Mouse (Mus musculus): ENCODE data around the gene Zan. TPM values are rescaled to one million over a fixed set of nuclear protein-coding genes. Genes with fewer than 3 reads are reported as not detected.
A peak's percentile ranks its signal among the peaks of the same experiment; 100 is the strongest.

The Zan gene
- polyA plus RNA-seq, 1 experiment from 2014 or later, result 0.04 TPM

DNA sequence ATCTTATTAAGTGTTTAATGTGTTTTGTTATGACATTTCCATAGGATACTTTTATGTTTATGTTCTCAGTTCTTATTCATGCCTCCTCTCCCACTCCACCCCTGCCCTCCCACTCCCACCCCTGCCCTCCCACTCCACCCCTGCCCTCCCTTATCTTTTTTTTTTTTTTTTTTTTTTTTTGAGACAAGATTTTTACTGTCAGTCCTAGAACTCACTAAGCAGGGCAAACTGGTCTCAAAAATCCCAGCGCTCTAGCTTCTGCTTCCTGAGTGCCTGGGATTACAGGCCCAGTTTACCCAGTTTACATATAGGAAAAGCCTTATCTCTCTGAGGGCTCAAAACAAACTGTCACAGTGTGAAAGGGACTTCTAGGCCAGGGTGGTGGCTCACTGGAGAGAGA lies 130.5 kb downstream of the Zan start:
- Histone ChIP-seq H3K27me3 (replicated peaks) (no peaks in the 10 kb centered on the region; the same call in 1 of the 2 replicates), H3K4me2 (replicated peaks) (no peak overlapping the region), H3K36me3 (no peaks in the 10 kb centered on the region), H3K4me1 (peaks cover 40% of the 10 kb centered on the region), H3K4me3 (no peak overlapping the region), H3K27ac (no peak overlapping the region), H3K9ac (no peak overlapping the region), H3K9me3 (0 out of 2 replicates have a peak, but pooled peaks cover 3% of the 10 kb centered on the region)
- no peak for ATAC-seq (ENCODE audit: low FRiP score, low read depth)
- WGBS, result 100% methylated on average over 1 of the region's 1 CpGs

DNA sequence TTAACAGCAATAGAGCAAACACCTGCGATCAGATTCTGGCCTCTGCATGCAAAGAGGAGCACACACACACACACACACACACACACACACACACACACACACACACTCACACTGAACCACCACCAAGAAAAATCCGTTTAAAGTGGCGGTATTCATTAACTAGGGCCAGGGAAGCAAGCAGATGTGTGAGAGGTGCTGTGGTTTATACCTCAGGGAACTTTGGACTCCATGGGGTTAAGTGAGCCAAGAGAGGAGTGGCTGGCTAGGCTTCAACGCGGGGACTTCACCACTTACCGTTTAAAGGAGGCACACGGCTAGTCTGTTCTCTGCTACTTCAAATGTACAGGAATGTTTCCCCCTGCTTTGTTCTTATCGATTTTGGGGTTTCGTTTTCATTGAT lies 131.0 kb downstream of the Zan start:
- no peak for ATAC-seq (ENCODE audit: low FRiP score, low read depth)
- 22% methylated on average over 9 of the region's 9 CpGs for WGBS
- no peak overlapping the region for H3K27ac ChIP-seq
- 0 out of 2 replicates have a peak, but pooled peaks cover 3% of the 10 kb centered on the region for H3K9me3 ChIP-seq
- H3K4me1 ChIP-seq, result peaks cover 34% of the 10 kb centered on the region
- no peaks in the 10 kb centered on the region for H3K36me3 ChIP-seq
- no peak overlapping the region for H3K9ac ChIP-seq
- H3K27me3 ChIP-seq (replicated peaks), result no peaks in the 10 kb centered on the region; the same call in 1 of the 2 replicates
- H3K4me2 ChIP-seq (replicated peaks), result no peak overlapping the region
- H3K4me3 ChIP-seq, result no peak overlapping the region

DNA sequence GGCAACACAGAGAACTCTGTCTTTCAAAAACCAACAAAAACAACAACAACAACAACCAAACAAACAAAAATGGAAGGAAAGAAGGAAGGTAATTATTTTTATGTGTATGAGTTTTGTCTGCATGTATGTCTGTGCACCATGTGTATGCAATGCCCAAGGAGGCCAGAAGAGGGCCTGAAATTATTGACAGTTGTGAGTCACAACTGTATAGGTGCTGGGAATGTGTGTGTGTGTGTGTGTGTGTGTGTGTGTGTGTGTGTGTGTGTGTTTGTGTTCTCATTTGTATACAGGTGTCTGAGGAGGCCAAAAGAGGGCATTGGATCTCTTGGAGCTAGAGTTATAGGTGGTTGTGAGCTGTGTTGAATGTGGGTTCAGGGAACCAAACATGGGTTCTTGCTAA lies 133.0 kb downstream of the Zan start:
- Histone ChIP-seq H3K9me3 (0 out of 2 replicates have a peak, but pooled peaks cover 3% of the 10 kb centered on the region), H3K27ac (no peak overlapping the region), H3K36me3 (no peaks in the 10 kb centered on the region), H3K4me3 (no peak overlapping the region), H3K4me2 (replicated peaks) (no peak overlapping the region), H3K9ac (no peak overlapping the region), H3K27me3 (replicated peaks) (no peaks in the 10 kb centered on the region), H3K4me1 (peaks cover 26% of the 10 kb centered on the region)
- no peak for ATAC-seq (ENCODE audit: low FRiP score, low read depth)

DNA sequence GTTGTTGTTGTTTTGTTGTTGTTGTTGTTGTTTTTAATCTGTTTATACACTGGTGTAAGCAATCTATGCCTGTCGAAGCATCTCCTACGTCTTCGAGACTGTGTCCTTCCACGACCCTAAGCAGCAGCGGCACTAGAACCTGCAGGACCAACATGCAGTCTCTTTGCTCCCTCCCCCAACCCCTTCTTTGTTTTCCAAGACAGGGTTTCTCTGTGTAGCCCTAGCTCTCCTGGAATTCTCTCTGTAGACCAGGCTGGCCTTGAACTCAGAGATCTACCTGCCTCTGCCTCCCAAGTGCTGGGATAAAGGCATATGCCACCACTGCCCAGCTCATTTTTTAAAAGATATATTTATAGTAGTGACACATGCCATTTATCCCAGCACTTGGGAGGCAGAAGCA lies 133.5 kb downstream of the Zan start:
- H3K4me2 ChIP-seq (replicated peaks), result no peak overlapping the region
- H3K9me3 ChIP-seq, result 0 out of 2 replicates have a peak, but pooled peaks cover 3% of the 10 kb centered on the region
- WGBS, result 96% methylated on average over 5 of the region's 5 CpGs
- no peak overlapping the region for H3K9ac ChIP-seq
- no peak overlapping the region for H3K4me3 ChIP-seq
- no peaks in the 10 kb centered on the region for H3K27me3 ChIP-seq (replicated peaks)
- no peak overlapping the region for H3K27ac ChIP-seq
- H3K36me3 ChIP-seq, result no peaks in the 10 kb centered on the region
- peaks cover 25% of the 10 kb centered on the region for H3K4me1 ChIP-seq
- ATAC-seq (ENCODE audit: low FRiP score, low read depth), result no peak

DNA sequence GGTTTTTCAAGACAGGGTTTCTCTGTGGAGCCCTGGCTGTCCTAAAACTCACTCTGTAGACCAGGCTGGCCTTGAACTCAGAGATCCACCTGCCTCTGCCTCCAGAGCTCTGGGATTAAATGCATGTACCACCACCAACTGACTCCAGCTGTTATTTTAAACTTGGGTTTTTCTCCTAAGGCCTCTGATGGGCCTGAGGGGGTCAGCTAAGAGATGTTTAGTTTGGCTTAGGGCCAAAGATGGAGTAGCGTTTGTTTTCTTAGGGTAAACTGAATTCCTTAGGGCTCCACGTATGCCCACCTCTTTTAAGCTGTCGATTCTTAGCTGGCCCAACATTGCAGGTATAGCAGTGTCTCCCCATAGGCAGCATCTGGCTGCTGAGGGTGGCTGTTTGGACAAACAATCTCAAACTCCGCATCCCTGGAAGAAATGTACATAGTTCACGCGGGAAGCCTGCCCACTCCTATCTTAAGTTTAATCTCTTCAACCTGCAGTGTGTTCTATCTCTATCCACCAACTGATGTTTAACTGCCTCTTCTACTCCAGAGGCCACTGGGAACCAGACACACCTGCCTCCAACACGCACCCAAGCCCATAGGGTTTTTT lies 134.4 kb downstream of the Zan start:
- Histone ChIP-seq H3K4me1 (peaks cover 21% of the 10 kb centered on the region), H3K9ac (no peak overlapping the region), H3K27ac (no peak overlapping the region), H3K27me3 (replicated peaks) (no peaks in the 10 kb centered on the region), H3K36me3 (no peaks in the 10 kb centered on the region), H3K9me3 (0 out of 2 replicates have a peak, but pooled peaks cover 3% of the 10 kb centered on the region), H3K4me2 (replicated peaks) (no peak overlapping the region), H3K4me3 (no peak overlapping the region)
- no peak for ATAC-seq (ENCODE audit: low FRiP score, low read depth)
- WGBS, result 83% methylated on average over 7 of the region's 7 CpGs

DNA sequence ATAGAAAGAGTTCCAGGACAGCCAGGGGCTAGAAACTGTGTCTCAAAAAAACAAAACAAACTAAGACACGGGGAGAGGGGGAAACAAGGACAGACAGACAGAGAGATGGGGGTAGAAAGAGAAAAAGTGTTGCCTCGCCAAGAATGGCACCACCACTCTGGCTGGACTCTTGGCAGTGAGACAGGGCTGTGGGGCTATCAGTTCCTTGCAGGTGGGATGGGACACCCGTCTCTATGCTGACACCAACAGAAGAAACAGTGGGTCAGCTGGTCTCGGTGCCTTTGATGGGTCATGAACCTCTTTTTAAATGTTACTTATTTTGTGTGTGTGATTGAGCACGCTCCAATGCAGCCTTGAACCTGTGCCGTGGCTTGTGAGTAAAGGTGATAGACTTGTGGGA lies 136.6 kb downstream of the Zan start:
- 74% methylated on average over 6 of the region's 6 CpGs for WGBS
- no peak for ATAC-seq (ENCODE audit: low FRiP score, low read depth)
- H3K4me3 ChIP-seq, result no peak overlapping the region
- H3K36me3 ChIP-seq, result no peaks in the 10 kb centered on the region
- 0 out of 2 replicates have a peak, but pooled peaks cover 3% of the 10 kb centered on the region for H3K9me3 ChIP-seq
- no peaks in the 10 kb centered on the region for H3K27me3 ChIP-seq (replicated peaks)
- H3K4me2 ChIP-seq (replicated peaks), result peak overlapping the region; percentile 78
- H3K27ac ChIP-seq, result no peak overlapping the region
- H3K9ac ChIP-seq, result no peak overlapping the region
- H3K4me1 ChIP-seq, result peaks cover 17% of the 10 kb centered on the region

DNA sequence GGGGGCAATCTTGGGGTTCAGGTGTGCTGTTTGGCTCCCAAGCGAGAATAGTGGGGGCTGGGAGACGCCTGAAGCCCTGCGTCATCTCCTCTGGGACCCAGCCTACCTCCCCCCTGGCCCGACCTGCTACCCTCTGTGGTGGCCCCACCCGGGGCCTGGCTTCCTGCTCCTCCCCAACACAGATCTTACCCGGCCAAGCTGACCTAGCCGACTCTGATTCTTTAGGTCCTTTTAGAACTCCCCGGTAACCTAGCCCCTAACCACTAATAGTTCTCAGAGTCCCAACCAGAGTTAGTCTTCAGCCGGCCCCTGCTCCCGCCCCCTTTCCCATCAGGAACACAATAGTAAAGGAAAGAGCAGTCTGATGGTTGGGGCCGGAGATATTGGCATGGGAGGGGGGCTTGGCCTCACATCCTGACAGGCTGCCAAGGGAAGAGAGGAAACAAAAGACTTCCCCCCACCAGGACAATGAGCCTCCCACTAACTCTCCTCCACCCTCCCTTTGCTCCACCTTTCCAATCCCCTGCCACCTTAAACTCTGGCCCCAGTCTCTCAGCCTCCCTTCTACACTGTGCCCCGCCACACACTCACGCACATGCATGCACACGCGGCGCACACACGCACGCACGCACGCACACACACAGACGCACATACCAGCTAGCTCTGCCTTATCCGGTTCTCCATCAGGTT lies 137.4 kb downstream of the Zan start:
- 0 out of 2 replicates have a peak, but pooled peaks cover 3% of the 10 kb centered on the region for H3K9me3 ChIP-seq
- peak overlapping the region; percentile 78 for H3K4me2 ChIP-seq (replicated peaks)
- peak overlapping the region; percentile 32 for H3K4me3 ChIP-seq
- no peaks in the 10 kb centered on the region for H3K27me3 ChIP-seq (replicated peaks)
- WGBS, result 9% methylated on average over 22 of the region's 22 CpGs
- peaks cover 17% of the 10 kb centered on the region for H3K4me1 ChIP-seq
- 0 out of 2 replicates have a peak overlapping the region, but pooled peaks have one; percentile 3 for H3K27ac ChIP-seq
- ATAC-seq (ENCODE audit: low FRiP score, low read depth), result peak; percentile 38; the same call in 1 of the 2 replicates
- no peaks in the 10 kb centered on the region for H3K36me3 ChIP-seq
- H3K9ac ChIP-seq, result peak overlapping the region; percentile 56

DNA sequence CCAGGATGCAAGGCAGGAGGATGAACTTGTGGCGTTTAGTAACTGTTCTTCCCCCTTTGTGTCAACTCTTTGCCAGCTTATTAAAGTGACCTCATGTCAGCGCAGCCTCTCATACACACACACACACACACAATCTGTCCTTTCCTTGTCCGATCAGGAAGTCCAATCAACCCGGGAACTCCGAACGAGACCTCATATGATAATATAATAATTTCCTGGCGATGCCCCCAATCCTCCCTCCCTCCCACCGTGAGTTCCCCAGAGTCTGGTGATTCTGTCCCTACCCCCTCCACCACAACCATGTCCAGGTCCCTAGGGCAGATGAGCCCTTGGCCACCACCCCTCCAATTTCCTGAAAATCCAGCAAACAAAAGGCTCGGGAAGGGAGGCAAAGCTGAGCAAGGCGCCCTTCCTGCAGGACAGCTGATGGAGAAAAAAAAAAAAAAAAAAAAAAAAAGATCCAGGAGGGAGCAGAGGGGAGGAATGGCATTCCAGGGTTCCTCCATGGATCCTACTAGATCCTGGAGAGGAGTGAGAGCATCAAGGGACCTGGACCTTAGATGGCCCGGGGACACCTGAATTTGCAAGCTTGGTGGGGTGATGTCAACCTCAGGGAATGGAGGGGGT lies 138.1 kb downstream of the Zan start:
- Histone ChIP-seq H3K4me2 (replicated peaks) (peak overlapping the region; percentile 78), H3K4me3 (peak overlapping the region; percentile 32), H3K9ac (peak overlapping the region; percentile 56), H3K9me3 (0 out of 2 replicates have a peak, but pooled peaks cover under 1% of the 10 kb centered on the region), H3K27me3 (replicated peaks) (no peaks in the 10 kb centered on the region), H3K36me3 (no peaks in the 10 kb centered on the region), H3K27ac (no peak overlapping the region), H3K4me1 (peaks cover 17% of the 10 kb centered on the region)
- 2% methylated on average over 11 of the region's 11 CpGs for WGBS
- ATAC-seq (ENCODE audit: low FRiP score, low read depth), result 0 out of 2 replicates have a peak, but pooled peaks have one; percentile 14

DNA sequence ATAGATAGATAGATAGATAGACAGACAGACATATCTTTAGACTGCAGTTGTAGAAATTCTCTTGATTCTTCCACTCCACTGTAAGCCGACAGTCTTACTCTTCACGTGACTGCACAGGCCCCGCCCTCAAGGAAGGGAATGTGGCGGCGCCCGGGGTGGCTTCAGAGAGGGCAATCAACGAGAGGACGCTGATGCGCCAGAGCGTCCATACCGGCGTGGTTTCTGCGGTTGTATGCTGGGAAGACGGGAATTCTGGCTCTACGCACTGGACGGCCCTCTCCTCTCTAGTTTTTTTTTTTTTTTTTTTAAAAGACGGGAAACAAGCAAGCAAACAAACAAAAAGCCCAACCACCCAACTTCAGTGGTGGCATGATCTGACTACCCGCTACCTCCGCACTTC lies 138.6 kb downstream of the Zan start:
- WGBS, result under 1% methylated on average over 19 of the region's 19 CpGs
- peaks cover 17% of the 10 kb centered on the region for H3K4me1 ChIP-seq
- no peak overlapping the region for H3K27ac ChIP-seq
- H3K4me3 ChIP-seq, result peak overlapping the region; percentile 32
- H3K9me3 ChIP-seq, result no peaks in the 10 kb centered on the region
- no peaks in the 10 kb centered on the region for H3K36me3 ChIP-seq
- H3K4me2 ChIP-seq (replicated peaks), result peak overlapping the region; percentile 78
- ATAC-seq (ENCODE audit: low FRiP score, low read depth), result peak; percentile 71
- H3K9ac ChIP-seq, result peak overlapping the region; percentile 56
- no peaks in the 10 kb centered on the region for H3K27me3 ChIP-seq (replicated peaks)

DNA sequence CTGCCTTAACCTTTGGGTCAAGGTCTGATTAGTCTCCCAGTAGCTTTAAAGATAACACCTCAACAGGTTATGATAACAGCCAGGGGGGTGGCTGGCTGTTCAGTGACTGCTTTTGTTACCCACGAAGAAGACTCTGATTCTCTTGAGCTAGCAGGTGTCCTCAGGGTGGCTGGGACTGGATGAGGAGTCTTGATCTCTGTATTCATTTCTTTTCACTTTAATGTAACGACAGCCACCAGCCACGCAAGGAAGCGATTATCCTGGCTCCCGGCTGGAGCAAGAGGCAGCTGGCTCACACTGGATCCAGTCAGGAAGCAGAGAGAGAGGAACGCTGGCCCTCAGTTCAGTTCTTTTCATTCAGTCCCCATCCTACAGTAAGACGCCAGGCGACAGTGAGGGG lies 139.7 kb downstream of the Zan start:
- no peak overlapping the region for H3K4me2 ChIP-seq (replicated peaks)
- WGBS, result 66% methylated on average over 8 of the region's 8 CpGs

DNA sequence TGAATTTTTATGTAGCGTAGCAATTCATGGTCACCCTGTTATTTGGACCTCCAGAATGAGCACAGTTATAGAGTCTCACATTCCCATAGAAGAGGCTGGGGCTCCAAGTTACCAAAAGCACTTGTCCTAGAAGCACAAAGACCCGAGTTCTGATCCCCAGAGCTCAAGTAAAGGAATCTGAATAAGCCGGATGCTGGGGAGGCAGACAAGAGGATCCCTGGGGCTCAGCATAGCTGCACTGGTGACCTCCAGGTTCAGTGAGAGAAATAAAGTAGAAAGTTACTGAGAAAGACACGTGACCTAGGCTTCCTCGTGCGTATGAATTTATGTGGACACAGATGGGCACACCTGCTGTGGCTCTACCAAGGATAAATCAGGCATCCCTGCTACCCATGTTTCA lies 141.8 kb downstream of the Zan start:
- no peak overlapping the region for H3K9ac ChIP-seq
- ATAC-seq (ENCODE audit: low FRiP score, low read depth), result no peak
- H3K4me1 ChIP-seq, result peaks cover 27% of the 10 kb centered on the region
- H3K27ac ChIP-seq, result no peak overlapping the region
- H3K4me3 ChIP-seq, result no peak overlapping the region
- 68% methylated on average over 6 of the region's 6 CpGs for WGBS
- no peak overlapping the region for H3K4me2 ChIP-seq (replicated peaks)
- no peaks in the 10 kb centered on the region for H3K36me3 ChIP-seq
- no peaks in the 10 kb centered on the region for H3K9me3 ChIP-seq
- no peaks in the 10 kb centered on the region for H3K27me3 ChIP-seq (replicated peaks)

More for the DNA sequence above, 139.7 kb downstream of the Zan start:
- ATAC-seq (ENCODE audit: low FRiP score, low read depth), result no peak
- no peak overlapping the region for H3K9ac ChIP-seq
- no peak overlapping the region for H3K27ac ChIP-seq
- H3K4me1 ChIP-seq, result peaks cover 24% of the 10 kb centered on the region
- H3K36me3 ChIP-seq, result no peaks in the 10 kb centered on the region
- no peak overlapping the region for H3K4me3 ChIP-seq
- no peaks in the 10 kb centered on the region for H3K27me3 ChIP-seq (replicated peaks)
- H3K9me3 ChIP-seq, result no peaks in the 10 kb centered on the region

DNA sequence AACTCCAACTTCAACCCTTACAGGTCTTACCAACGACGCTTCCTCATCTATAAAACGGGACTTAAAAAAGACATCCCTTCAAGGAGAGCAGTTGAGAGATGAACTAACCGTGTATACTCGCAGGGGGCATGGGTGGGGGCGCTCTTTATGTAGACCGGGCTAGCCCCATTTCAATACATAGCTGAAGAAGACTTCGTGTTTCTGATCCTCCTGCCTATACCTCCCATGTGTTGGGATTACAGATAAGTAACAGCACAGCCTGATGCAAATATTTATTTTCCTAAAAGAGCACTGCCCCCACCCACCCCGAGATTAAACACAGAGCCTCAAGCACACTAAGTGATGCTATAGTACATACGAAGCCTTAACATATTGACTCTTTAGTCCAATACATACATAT lies 142.5 kb downstream of the Zan start:
- Histone ChIP-seq H3K27ac (no peak overlapping the region), H3K4me1 (peaks cover 22% of the 10 kb centered on the region), H3K9ac (no peak overlapping the region), H3K36me3 (no peaks in the 10 kb centered on the region), H3K27me3 (replicated peaks) (no peaks in the 10 kb centered on the region), H3K9me3 (no peaks in the 10 kb centered on the region), H3K4me2 (replicated peaks) (peak overlapping the region; percentile 93), H3K4me3 (no peak overlapping the region)
- ATAC-seq (ENCODE audit: low FRiP score, low read depth), result no peak
- 61% methylated on average over 10 of the region's 10 CpGs for WGBS

Measured in neural tube, embryonic 12.5 days (tissue).